Mouse (Mus musculus) large intestine, adult 2 months (tissue): Measurements from ENCODE around the gene Retreg2. TPM values are rescaled to one million over a fixed set of nuclear protein-coding genes. Genes with fewer than 3 reads are reported as not detected.
A peak's percentile ranks its signal among the peaks of the same experiment; 100 is the strongest.

Source experiments
- DNase-seq: peaks from one replicate; pipeline ENCODE4 v3.0.0-alpha.2; 2012; ENCODE audit warnings: low read depth, low spot score
- WGBS: fragments of 180-500 bp; shearing (Covaris S2); methylation state at CpG from one replicate; pipeline ENCODE4 v1.1.7; 2018; 5-methylcytosine and 5-hydroxymethylcytosine counted together
- polyA plus RNA-seq: library from polyadenylated mRNA; depleted of rRNA; stranded (reverse); fragments of >200 nt; gene quantifications from 2 replicates; pipeline ENCODE4 v1.2.3, GENCODE M21; 2012

Gene Retreg2
- polyA plus RNA-seq, 1 experiment = 93.9 TPM

- no peak for DNase-seq
- WGBS = 87% methylated on average over 4 of the region's 4 CpGs
Observed at GRCm38 (mm10) chr1:75160256-75160617, 17.7 kb downstream of the Retreg2 start.

- 3% methylated on average over 7 of the region's 7 CpGs for WGBS
- DNase-seq = no peak
Observed at GRCm38 (mm10) chr1:75168093-75168471, 25.5 kb downstream of the Retreg2 start.

GRCm38 (mm10) chr1:75168472-75169464 lies 26.2 kb downstream of the Retreg2 start, which contains the start of gene Zfand2b:
TSS of gene Zfand2b (plus strand) at chr1:75168646.
- 1% methylated on average over 58 of the region's 59 CpGs for WGBS
- DNase-seq = peak; percentile 95

GRCm38 (mm10) chr1:75179334-75180104 lies 36.9 kb downstream of the Retreg2 start:
- 3% methylated on average over 23 of the region's 23 CpGs for WGBS
- DNase-seq = no peak

GRCm38 (mm10) chr1:75180105-75180590 lies 37.6 kb downstream of the Retreg2 start, which contains the start of gene Abcb6:
TSS of gene Abcb6 (minus strand) at chr1:75180392.
- 0% methylated on average over 31 of the region's 31 CpGs for WGBS

GRCm38 (mm10) chr1:75180741-75181140 lies 38.2 kb downstream of the Retreg2 start:
- WGBS = 12% methylated on average over 7 of the region's 7 CpGs
- no peak for DNase-seq

More at GRCm38 (mm10) chr1:75180105-75180590, 37.6 kb downstream of the Retreg2 start, which contains the start of gene Abcb6:
- peak; percentile 82 for DNase-seq

GRCm38 (mm10) chr1:75181377-75181870 lies 38.8 kb downstream of the Retreg2 start:
- no peak for DNase-seq
- 83% methylated on average over 4 of the region's 4 CpGs for WGBS

GRCm38 (mm10) chr1:75182160-75182559 lies 39.6 kb downstream of the Retreg2 start:
- WGBS = 73% methylated on average over 4 of the region's 4 CpGs
- DNase-seq = no peak

GRCm38 (mm10) chr1:75185495-75185894 lies 42.9 kb downstream of the Retreg2 start:
- 41% methylated on average over 11 of the region's 11 CpGs for WGBS
- no peak for DNase-seq

- no peak for DNase-seq
Observed at GRCm38 (mm10) chr1:75187126-75187525, 44.5 kb downstream of the Retreg2 start.

- no peak for DNase-seq
- 92% methylated on average over 2 of the region's 2 CpGs for WGBS
Observed at GRCm38 (mm10) chr1:75187914-75188483, 45.4 kb downstream of the Retreg2 start.

GRCm38 (mm10) chr1:75190577-75190976 lies 48.0 kb downstream of the Retreg2 start:
- 56% methylated on average over 2 of the region's 2 CpGs for WGBS
- no peak for DNase-seq

GRCm38 (mm10) chr1:75191258-75191621 lies 48.7 kb downstream of the Retreg2 start:
- 38% methylated on average over 5 of the region's 5 CpGs for WGBS
- no peak for DNase-seq

- DNase-seq = peak; percentile 98
- under 1% methylated on average over 54 of the region's 56 CpGs for WGBS
Observed at GRCm38 (mm10) chr1:75191622-75192402, 49.2 kb downstream of the Retreg2 start, which contains the start of the genes Ankzf1 and Atg9a. TSS of gene Ankzf1 (plus strand) at chr1:75192151. TSS of gene Atg9a (minus strand) at chr1:75192196.

GRCm38 (mm10) chr1:75192452-75192851 lies 49.9 kb downstream of the Retreg2 start:
- no peak for DNase-seq
- under 1% methylated on average over 19 of the region's 19 CpGs for WGBS
